Mouse (Mus musculus): ENCODE data around the gene Lrig1.

DNA sequence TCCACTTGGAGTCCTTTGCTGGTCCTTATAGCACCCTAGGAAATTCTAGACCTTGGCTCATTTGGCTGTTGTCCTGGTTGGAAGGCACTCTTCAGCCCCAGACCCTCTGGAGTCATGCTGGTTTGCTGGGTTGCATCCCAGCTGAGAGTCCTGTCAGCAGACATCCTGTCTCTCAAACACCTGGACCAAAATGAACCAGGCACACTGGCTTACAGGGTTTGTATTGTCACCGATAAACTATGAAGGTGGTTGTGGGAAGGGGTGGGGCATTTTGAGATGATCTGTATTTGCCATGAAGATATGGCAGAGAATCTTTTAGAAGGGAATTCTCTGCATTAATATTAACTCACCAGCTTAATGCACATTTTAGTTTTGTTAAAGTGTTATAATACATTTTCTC is 139.1 kb downstream of the Lrig1 start:
- TF ChIP-seq CTCF (IDR thresholded peaks at IDR 0.05; ENCODE audit: insufficient read depth, low read length) (no peak), POLR2A (IDR thresholded peaks at IDR 0.05; ENCODE audit: borderline replicate concordance, extremely low read depth, low read depth, low read length) (no peak)
